Mouse (Mus musculus): ENCODE data around the gene 4933434E20Rik. TPM values are rescaled to one million over a fixed set of nuclear protein-coding genes. Genes with fewer than 3 reads are reported as not detected.

4933434E20Rik gene
- total and polyA plus RNA-seq, 3 experiments = 161 to 227 (median 184) TPM

DNA sequence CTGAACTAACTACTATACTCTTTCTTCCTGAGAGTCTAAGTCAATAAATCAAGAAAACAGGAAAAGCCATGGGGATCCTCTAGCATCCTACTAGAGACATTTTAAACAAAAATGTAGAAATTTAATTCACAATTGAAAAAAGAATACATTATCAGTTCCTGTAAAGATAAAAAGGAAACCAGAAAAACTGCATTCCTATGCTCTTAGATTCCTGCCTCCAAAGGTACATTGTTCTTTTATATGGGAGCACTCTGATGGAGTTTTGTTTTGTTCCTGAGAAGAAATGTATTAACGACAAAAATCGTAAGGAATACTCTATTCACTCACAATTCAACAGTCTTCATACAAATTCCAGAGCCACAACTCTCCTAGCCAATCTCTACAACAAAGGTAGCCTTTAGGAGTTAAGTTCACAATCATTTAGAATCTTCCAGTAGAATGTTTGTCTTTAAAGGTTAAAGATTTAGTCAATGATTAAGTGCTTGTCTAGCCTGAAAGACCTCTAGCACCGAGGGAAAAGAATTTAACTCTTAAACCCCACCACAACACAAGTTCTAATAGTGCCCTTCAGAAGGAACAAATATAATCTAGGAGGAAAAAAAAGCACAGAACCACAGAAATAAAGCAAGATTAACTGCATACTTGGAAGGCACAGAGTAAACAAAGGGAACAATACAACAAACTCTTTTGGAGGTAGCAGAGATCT lies 47.2 kb upstream of the 4933434E20Rik start:
- peaks cover 11 to 50% of the 10 kb centered on the region in 2 experiments for H3K36me3 ChIP-seq (ENCODE audit: control insufficient read depth in 1 of 2, insufficient read depth in 2 of 2, low read length in 2 of 2)
- no peak for DNase-seq (ENCODE audit: low read depth, low spot score)
- TF ChIP-seq ZC3H11A (IDR thresholded peaks at IDR 0.05; ENCODE audit: low read depth, low read length) = no peak
- TF ChIP-seq POLR2AphosphoS2 (IDR thresholded peaks at IDR 0.05; ENCODE audit: low read length) = 0 out of 2 replicates have a peak, but pooled peaks have one; percentile 47
- no peak for TF ChIP-seq NELFE (IDR thresholded peaks at IDR 0.05; ENCODE audit: low read depth, low read length)
- H3K4me1 ChIP-seq (ENCODE audit: control insufficient read depth in 1 of 2, insufficient read depth in 2 of 2, low read length in 2 of 2) = peaks cover 0 to 3% of the 10 kb centered on the region in 2 experiments; a peak in 2 of 4 replicates
- H3K27ac ChIP-seq (ENCODE audit: control insufficient read depth, low read depth, low read length) = no peak overlapping the region
- no peaks in the 10 kb centered on the region for H3K79me2 ChIP-seq (ENCODE audit: control insufficient read depth, insufficient read depth, low read length, poor library complexity)
- no peaks in the 10 kb centered on the region for H3K9me3 ChIP-seq (replicated peaks; ENCODE audit: insufficient read depth, low read length)
- no peaks in the 10 kb centered on the region for H3K27me3 ChIP-seq (ENCODE audit: control insufficient read depth in 1 of 2, insufficient read depth in 2 of 2, low read length in 2 of 2)
- no peak overlapping the region for H3K9ac ChIP-seq (ENCODE audit: control insufficient read depth, low read depth, low read length, poor library complexity, severe bottlenecking)
- no peak overlapping the region for H3K4me3 ChIP-seq (ENCODE audit: control insufficient read depth in 1 of 2, insufficient read depth in 1 of 2, low read depth in 2 of 2, low read length in 2 of 2)

DNA sequence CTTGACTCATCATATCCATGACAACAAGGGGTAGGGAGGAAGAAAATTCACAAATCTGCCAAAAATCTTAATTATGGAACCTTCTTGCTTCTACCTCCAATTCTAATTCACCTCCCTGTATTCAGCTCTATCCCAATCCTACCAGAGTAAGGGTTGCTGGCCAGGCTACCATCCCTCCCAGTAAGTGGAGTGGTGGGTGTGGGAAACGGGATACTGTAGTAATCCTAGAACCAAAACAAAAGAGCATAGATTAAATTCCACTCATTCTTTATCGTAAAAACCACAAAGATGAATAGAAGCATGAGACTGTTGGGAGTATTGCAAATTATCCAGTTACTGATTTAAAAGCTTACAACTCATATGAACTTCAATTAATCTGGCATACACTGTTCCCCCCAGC lies 41.1 kb upstream of the 4933434E20Rik start:
- H3K27ac ChIP-seq (ENCODE audit: control insufficient read depth, low read depth, low read length) = no peak overlapping the region
- H3K4me1 ChIP-seq (ENCODE audit: control insufficient read depth in 1 of 2, insufficient read depth in 2 of 2, low read length in 2 of 2) = no peaks in the 10 kb centered on the region
- peaks cover 4 to 84% of the 10 kb centered on the region in 2 experiments; a peak in 3 of 4 replicates for H3K36me3 ChIP-seq (ENCODE audit: control insufficient read depth in 1 of 2, insufficient read depth in 2 of 2, low read length in 2 of 2)
- DNase-seq (ENCODE audit: low read depth, low spot score) = no peak
- no peak for TF ChIP-seq NRF1 (IDR thresholded peaks at IDR 0.05; ENCODE audit: insufficient read depth, low read depth, low read length, poor library complexity, severe bottlenecking)
- no peak for TF ChIP-seq MAFK (IDR thresholded peaks at IDR 0.05; ENCODE audit: borderline replicate concordance, low read depth, low read length)
- TF ChIP-seq ZKSCAN1 (IDR thresholded peaks at IDR 0.05; ENCODE audit: low read depth, low read length) = no peak
- TF ChIP-seq EP300 (IDR thresholded peaks at IDR 0.05; ENCODE audit: low read depth in 1 of 2, low read length in 2 of 2) = no peak
- TF ChIP-seq MAX (IDR thresholded peaks at IDR 0.05; ENCODE audit: low read length) = no peak
- no peak for TF ChIP-seq TBP (IDR thresholded peaks at IDR 0.05; ENCODE audit: low read depth, low read length)
- TF ChIP-seq MXI1 (IDR thresholded peaks at IDR 0.05; ENCODE audit: low read depth, low read length) = no peak
- TF ChIP-seq ETS1 (IDR thresholded peaks at IDR 0.05; ENCODE audit: low read depth, low read length) = no peak
- TF ChIP-seq ELF1 (IDR thresholded peaks at IDR 0.05; ENCODE audit: low read depth, low read length) = no peak
- no peak for TF ChIP-seq KAT2A (conservative IDR thresholded peaks at IDR 0.05; ENCODE audit: low read depth, low read length)
- no peak for TF ChIP-seq ZC3H11A (IDR thresholded peaks at IDR 0.05; ENCODE audit: low read depth, low read length)
- TF ChIP-seq CHD2 (IDR thresholded peaks at IDR 0.05; ENCODE audit: low read length) = no peak
- TF ChIP-seq ZNF384 (IDR thresholded peaks at IDR 0.05; ENCODE audit: low read depth, low read length) = no peak
- no peak for TF ChIP-seq HCFC1 (IDR thresholded peaks at IDR 0.05; ENCODE audit: low read depth, low read length)
- TF ChIP-seq POLR2A (IDR thresholded peaks at IDR 0.05; ENCODE audit: control insufficient read depth in 1 of 2, insufficient read depth in 1 of 2, low read depth in 1 of 2, low read length in 2 of 2, poor library complexity in 1 of 2) = no peak; a peak in 1 of 4 replicates
- TF ChIP-seq SIN3A (IDR thresholded peaks at IDR 0.05; ENCODE audit: low read length) = no peak
- no peaks in the 10 kb centered on the region for H3K9me3 ChIP-seq (replicated peaks; ENCODE audit: insufficient read depth, low read length)
- no peaks in the 10 kb centered on the region for H3K79me2 ChIP-seq (ENCODE audit: control insufficient read depth, insufficient read depth, low read length, poor library complexity)
- no peaks in the 10 kb centered on the region for H3K27me3 ChIP-seq (ENCODE audit: control insufficient read depth in 1 of 2, insufficient read depth in 2 of 2, low read length in 2 of 2)
- H3K9ac ChIP-seq (ENCODE audit: control insufficient read depth, low read depth, low read length, poor library complexity, severe bottlenecking) = no peak overlapping the region
- H3K4me3 ChIP-seq (ENCODE audit: control insufficient read depth in 1 of 2, insufficient read depth in 1 of 2, low read depth in 2 of 2, low read length in 2 of 2) = no peak overlapping the region

Data from MEL (cell line).